Mouse (Mus musculus) kidney, postnatal 0 days (tissue): ENCODE results near the gene Atp2a3. TPM values are rescaled to one million over a fixed set of nuclear protein-coding genes. Genes with fewer than 3 reads are reported as not detected.

Experiments used
- ATAC-seq: fragments of 200-750 bp; cut with Nextera tagmentation; replicated peaks from 2 replicates; pipeline ENCODE4 v1.8.0; 2017; ENCODE audit warnings: low read depth, moderate number of reproducible peaks, moderate TSS enrichment, moderate library complexity; ENCODE audit not compliant: low FRiP score
- DNase-seq: peaks from one replicate; pipeline ENCODE4 v3.0.0-alpha.2; 2016; ENCODE audit warnings: low spot score
- H3K27ac ChIP-seq: fragments of 300-500 bp; sonication (generic); 2 replicates; pipeline ENCODE4 v1.5.1; 2014; ENCODE audit warnings: mild to moderate bottlenecking
- H3K27me3 ChIP-seq: fragments of 300-500 bp; sonication (generic); 2 replicates; pipeline ENCODE4 v1.6.1; 2014; ENCODE audit warnings: low read length, mixed read lengths; ENCODE audit not compliant: insufficient read depth
- H3K36me3 ChIP-seq: fragments of 300-500 bp; sonication (generic); 2 replicates; pipeline ENCODE4 v1.6.1; 2014; ENCODE audit warnings: low read length, mixed read lengths; ENCODE audit not compliant: insufficient read depth
- H3K4me1 ChIP-seq: fragments of 300-500 bp; sonication (generic); replicated peaks from 2 replicates; pipeline ENCODE4 v1.6.1; 2014; ENCODE audit warnings: antibody characterized with exemption, low read length, mixed read lengths; ENCODE audit not compliant: insufficient read depth
- H3K4me2 ChIP-seq: fragments of 300-500 bp; sonication (generic); 2 replicates; pipeline ENCODE4 v1.6.1; 2014; ENCODE audit warnings: mild to moderate bottlenecking, low read length, moderate library complexity, mixed read lengths
- H3K4me3 ChIP-seq: fragments of 300-500 bp; sonication (generic); replicated peaks from 2 replicates; pipeline ENCODE4 v1.5.1; 2014; ENCODE audit warnings: low read depth, low read length
- H3K9ac ChIP-seq: fragments of 300-500 bp; sonication (generic); 2 replicates; pipeline ENCODE4 v1.6.1; 2014; ENCODE audit warnings: low read depth, low read length
- H3K9me3 ChIP-seq: fragments of 300-500 bp; sonication (generic); replicated peaks from 2 replicates; pipeline ENCODE4 v1.6.1; 2016; ENCODE audit warnings: low read length, inconsistent platforms, mixed read lengths
- CTCF ChIP-seq: IDR thresholded peaks from 2 replicates; pipeline ENCODE4 v1.5.1; 2016; ENCODE audit warnings: antibody characterized with exemption, low read depth, mild to moderate bottlenecking, moderate library complexity
- WGBS: fragments of 180-500 bp; shearing (Covaris S2); extraction: QIAGEN DNeasy Blood & Tissue Kit; methylation state at CpG from one replicate; pipeline ENCODE4 v1.1.7; 2014; 5-methylcytosine and 5-hydroxymethylcytosine counted together
- polyA plus RNA-seq: library from polyadenylated mRNA; unstranded; fragments of >200 nt; fragmentation: Nextera tagmentation; extraction: Ambion mirVana; gene quantifications from 2 replicates; pipeline ENCODE4 v1.2.1, GENCODE M21; 2015

Atp2a3 gene
- polyA plus RNA-seq, 1 experiment from 2014 or later, result 9.9 TPM

- H3K36me3 ChIP-seq, result peaks cover 15% of the 10 kb centered on the region; the same call in 1 of the 2 replicates
- H3K27ac ChIP-seq, result no peak overlapping the region
- H3K9me3 ChIP-seq, result no peaks in the 10 kb centered on the region
- H3K27me3 ChIP-seq, result no peaks in the 10 kb centered on the region
- WGBS, result 56% methylated on average over 2 of the region's 2 CpGs
- no peak overlapping the region for H3K9ac ChIP-seq
- no peak overlapping the region for H3K4me2 ChIP-seq
- no peak for TF ChIP-seq CTCF
- no peaks in the 10 kb centered on the region for H3K4me1 ChIP-seq
- DNase-seq, result no peak
- no peak for ATAC-seq
- no peak overlapping the region for H3K4me3 ChIP-seq
Observed at GRCm38 (mm10) chr11:72928516-72928915, 32.5 kb upstream of the Atp2a3 start.

- Histone ChIP-seq H3K27ac (no peak overlapping the region), H3K4me2 (peak overlapping the region; percentile 35), H3K9me3 (no peaks in the 10 kb centered on the region), H3K4me1 (peaks cover 8% of the 10 kb centered on the region), H3K27me3 (no peaks in the 10 kb centered on the region), H3K36me3 (no peaks in the 10 kb centered on the region), H3K4me3 (0 out of 2 replicates have a peak overlapping the region, but pooled peaks have one; percentile 3), H3K9ac (no peak overlapping the region)
- DNase-seq, result peak; percentile 63
- ATAC-seq, result peak; percentile 46; the same call in 1 of the 2 replicates
- TF ChIP-seq CTCF, result peak; percentile 76
- WGBS, result 46% methylated on average over 20 of the region's 20 CpGs
Observed at GRCm38 (mm10) chr11:72940208-72941143, 20.5 kb upstream of the Atp2a3 start.

- DNase-seq (no peak), ATAC-seq (no peak)
- Histone ChIP-seq H3K36me3 (no peaks in the 10 kb centered on the region), H3K27me3 (no peaks in the 10 kb centered on the region), H3K4me2 (no peak overlapping the region), H3K9ac (no peak overlapping the region), H3K27ac (peak overlapping the region; percentile 19; the same call in 1 of the 2 replicates), H3K4me1 (peaks cover 18% of the 10 kb centered on the region), H3K4me3 (no peak overlapping the region), H3K9me3 (no peaks in the 10 kb centered on the region)
- no peak for TF ChIP-seq CTCF
- WGBS, result 42% methylated on average over 7 of the region's 7 CpGs
Observed at GRCm38 (mm10) chr11:72944996-72945793, 15.8 kb upstream of the Atp2a3 start.

GRCm38 (mm10) chr11:72945875-72946559 lies 15.0 kb upstream of the Atp2a3 start:
- ATAC-seq, result no peak
- no peak; the same call in 1 of the 2 replicates for TF ChIP-seq CTCF

GRCm38 (mm10) chr11:72946560-72947119 lies 14.3 kb upstream of the Atp2a3 start:
- Histone ChIP-seq H3K27ac (no peak overlapping the region), H3K9me3 (no peaks in the 10 kb centered on the region), H3K4me2 (no peak overlapping the region), H3K36me3 (no peaks in the 10 kb centered on the region), H3K9ac (no peak overlapping the region), H3K27me3 (no peaks in the 10 kb centered on the region), H3K4me3 (no peak overlapping the region), H3K4me1 (peaks cover 23% of the 10 kb centered on the region)
- 41% methylated on average over 6 of the region's 6 CpGs for WGBS
- ATAC-seq (no peak), DNase-seq (no peak)
- no peak for TF ChIP-seq CTCF

More at GRCm38 (mm10) chr11:72945875-72946559, 15.0 kb upstream of the Atp2a3 start:
- H3K4me1 ChIP-seq, result peaks cover 20% of the 10 kb centered on the region
- H3K9ac ChIP-seq, result no peak overlapping the region
- DNase-seq, result no peak
- no peaks in the 10 kb centered on the region for H3K36me3 ChIP-seq
- H3K9me3 ChIP-seq, result no peaks in the 10 kb centered on the region
- peak overlapping the region; percentile 19; the same call in 1 of the 2 replicates for H3K27ac ChIP-seq
- no peak overlapping the region for H3K4me3 ChIP-seq
- no peak overlapping the region for H3K4me2 ChIP-seq
- WGBS, result 48% methylated on average over 6 of the region's 6 CpGs
- H3K27me3 ChIP-seq, result no peaks in the 10 kb centered on the region
